Mouse (Mus musculus) left cerebral cortex, adult 18-20 months (tissue): ENCODE results near the gene Troap. TPM values are rescaled to one million over a fixed set of nuclear protein-coding genes. Genes with fewer than 3 reads are reported as not detected.

Experiments used
- DNase-seq, 2 experiments: peaks; one replicate each; pipeline ENCODE4 v3.0.0; 2021 to 2022; ENCODE audit warnings: low spot score in 2 of 2, mixed read lengths in 1 of 2
- long read RNA-seq, 2 experiments: library from polyadenylated mRNA; stranded (forward); transcript quantifications; one replicate each; pipeline ENCODE4 v2.0.0; 2021
- total RNA-seq, 2 experiments: library from RNA; stranded (reverse); gene quantifications; 2 replicates each; pipeline ENCODE4 v1.2.3; 2021

The Troap gene
- total RNA-seq, result not detected
- long read RNA-seq, experiment 1, partial matches to known transcripts, result 0 of 1 reads
- long read RNA-seq, experiment 1, other reads (novel, unspliced or antisense), result 0 of 1 reads
- long read RNA-seq, experiment 2, result 0 reads

DNA sequence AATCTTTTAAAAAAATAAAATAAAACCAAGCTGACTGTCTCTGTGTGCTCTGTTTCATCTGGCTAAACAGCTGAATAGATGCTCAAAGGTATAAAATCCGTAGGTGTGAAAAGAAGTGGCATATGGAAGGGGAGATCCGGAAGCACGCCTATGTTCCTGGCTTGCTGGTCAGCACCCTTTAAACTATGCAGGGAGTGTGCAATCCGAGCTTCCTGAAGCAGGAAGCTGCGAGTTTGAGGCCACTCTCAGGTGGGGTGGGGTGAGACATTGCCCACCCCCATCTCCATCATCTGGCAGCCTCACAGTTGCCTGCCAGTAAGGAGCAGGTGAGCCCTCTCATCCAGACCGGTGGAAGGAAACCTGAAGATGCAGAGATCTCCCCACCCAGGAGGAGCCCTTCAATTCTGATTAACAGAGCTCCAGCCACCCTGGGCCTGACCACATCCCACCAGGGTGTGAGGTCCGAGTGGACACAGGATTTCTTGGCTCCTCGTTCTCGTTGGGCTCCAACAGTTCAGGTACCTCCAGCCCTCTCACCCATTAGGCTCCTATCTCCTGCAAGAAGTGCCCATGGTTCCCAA lies at the start of gene Troap:
TSS of gene Troap (plus strand) at position 557 of the 581 bp plus-strand sequence.
- DNase-seq, result no peak

DNA sequence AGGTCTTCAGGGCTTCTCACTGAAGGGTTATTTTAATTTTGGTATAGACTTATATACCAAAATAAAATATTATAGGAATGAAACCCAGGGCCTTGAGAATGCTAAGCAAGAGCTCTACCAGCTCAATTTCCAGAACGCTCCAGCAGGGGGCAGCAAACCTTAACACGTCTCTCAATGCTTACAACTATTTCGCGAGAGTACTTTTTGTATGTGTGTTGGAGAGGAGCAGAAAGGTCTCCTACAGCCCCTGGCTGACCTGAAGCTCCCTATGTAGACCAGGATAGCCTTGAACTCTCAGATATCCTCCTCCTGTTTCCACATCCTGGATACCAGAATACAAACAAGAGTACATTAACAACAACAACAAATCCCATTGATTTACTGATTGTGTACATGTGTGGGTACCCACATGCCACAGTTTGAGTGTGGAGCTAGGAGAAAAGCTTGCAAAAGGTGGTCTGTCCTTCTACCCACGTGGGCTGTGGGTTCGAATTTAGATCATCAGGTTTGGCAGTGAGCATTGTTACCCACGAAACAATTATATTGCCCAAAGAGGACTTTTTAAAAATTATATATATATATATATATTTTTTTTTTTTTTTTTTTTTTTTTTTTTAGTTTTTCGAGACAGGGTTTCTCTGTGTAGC lies 49.6 kb upstream of the Troap start:
- peak; percentile 72 to 85 for DNase-seq

DNA sequence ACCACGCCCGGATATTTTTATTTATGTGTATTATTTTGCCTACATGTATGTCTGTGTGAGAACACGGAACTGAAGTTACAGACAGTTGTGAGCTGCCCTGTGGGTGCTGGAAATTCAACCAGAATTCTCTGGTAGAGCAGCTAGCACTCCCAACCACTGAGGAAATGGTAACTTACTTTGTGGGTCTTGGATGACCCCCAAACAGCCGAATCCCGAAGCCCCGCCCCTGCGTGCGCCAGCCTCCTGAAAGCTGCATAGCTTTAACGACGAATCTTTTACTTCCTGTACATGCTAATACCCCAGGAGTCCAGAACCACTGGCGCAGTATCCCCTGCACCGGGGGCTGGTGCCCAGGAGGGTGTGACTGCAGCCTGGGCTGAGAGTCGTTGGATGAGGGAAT lies 49.0 kb upstream of the Troap start:
- no peak for DNase-seq

DNA sequence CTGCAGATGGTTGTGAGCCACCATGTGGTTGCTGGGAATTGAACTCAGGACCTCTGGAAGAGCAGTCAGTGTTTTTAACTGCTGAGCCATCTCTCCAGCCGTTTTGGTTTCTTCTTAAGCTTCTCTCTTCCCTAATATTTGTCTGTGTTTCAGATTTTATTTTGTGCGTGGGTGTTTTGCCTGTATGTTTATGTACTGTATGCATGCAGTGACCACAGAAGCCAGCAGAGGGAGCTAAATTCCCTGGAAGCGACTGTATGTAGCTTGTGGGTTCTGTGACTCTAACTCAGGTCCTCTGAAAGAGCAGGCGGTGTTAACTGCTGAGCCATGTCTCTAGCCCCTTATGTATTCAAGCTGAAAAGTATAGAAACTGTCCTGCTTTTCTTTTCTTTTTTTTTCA lies 48.1 kb upstream of the Troap start:
- no peak for DNase-seq

DNA sequence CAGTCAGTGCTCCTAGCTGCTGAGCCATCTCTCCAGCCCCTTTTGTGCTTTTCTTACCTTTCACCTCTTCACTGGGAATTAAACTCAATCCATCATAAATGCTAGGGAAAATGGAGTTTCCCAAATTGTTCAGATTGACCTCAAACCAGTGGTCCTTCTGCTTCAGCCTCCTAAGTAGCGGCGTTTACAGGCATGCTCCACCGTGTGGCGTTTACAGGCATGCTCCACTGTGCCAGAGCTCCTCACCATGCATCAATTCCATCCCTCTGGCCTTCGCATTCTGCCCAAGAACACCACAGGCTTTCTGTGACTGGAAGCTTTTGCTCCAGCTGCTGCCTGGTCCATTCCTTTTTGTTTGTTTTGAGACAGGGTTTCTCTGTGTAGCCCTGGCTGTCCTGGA lies 47.3 kb upstream of the Troap start:
- no peak for DNase-seq

DNA sequence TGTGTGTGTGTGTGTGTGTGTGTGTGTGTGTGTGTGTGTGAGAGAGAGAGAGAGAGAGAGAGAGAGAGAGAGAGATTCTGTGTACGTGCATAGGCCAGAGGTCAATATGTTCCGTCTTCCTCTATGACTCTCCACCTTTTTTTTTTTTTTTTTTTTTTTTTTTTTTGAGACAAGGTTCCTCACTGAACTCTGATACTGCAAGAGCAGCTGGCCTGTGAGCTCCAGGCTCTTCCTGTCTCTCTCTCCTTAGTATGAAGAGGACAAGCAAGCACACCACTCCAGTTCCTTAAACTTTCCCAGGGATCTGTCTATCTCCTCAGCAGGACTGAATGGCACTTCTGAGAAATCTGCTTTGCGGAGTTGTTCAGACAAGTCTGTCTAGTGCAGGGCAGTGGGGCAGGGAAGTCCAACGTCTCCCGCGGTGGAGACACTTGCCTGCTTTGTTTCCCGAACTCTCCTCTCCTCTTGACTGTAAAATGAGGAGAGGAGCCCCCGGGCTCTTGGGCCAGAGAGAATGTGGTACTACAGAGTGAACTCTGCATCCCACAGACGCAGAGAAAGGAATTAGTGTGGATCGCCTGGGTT lies 45.4 kb upstream of the Troap start:
- no peak for DNase-seq

DNA sequence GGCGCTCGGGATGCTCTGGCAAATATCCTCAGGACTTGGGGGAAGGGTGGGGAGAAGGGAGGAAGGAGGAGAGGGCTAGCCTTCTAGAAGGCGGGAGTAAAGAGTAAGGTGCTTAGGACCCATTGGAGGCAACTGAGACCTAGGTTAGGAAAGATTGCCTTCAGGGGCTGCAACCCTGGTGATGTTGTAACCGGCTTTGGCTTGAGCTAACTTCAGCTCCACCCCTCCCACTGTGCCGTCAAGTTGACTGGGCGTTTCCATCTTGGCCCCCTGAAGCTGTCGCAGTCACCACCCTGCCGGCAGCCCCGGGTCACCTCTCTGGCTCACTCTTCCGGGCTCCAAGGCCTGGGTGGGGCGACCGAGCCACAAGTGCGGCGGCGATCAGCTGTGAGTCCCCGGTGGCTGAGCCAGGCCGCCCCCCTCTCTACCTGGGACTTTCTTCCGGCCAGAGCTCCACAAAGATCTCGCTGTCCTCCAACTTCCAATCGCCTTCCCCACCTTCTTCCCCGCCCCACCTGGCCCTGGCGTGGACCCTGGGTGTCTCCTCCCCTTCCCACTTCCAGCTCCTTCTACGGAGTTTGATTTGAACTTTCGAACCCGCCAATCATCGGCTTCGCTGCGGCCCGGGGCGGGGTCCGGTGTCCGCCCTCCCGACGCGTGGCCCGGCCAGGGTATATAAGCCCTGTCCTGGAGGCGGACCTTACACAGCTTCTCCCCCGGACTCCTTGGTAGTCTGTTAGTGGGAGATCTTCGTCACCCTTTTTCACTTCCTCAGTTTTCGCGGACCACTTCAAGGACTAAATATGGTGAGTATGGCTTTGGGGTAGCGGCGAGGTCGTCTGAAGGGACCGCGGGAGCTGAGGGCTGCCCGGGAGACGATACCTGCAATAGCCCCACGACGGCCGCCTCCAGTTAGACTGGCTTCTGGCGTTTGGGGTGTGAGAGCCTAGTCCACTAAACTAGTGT lies 44.5 kb upstream of the Troap start, which contains the start of gene Tuba1c:
TSS of gene Tuba1c (plus strand) at position 273 of the 966 bp plus-strand sequence.
- no peak for DNase-seq

DNA sequence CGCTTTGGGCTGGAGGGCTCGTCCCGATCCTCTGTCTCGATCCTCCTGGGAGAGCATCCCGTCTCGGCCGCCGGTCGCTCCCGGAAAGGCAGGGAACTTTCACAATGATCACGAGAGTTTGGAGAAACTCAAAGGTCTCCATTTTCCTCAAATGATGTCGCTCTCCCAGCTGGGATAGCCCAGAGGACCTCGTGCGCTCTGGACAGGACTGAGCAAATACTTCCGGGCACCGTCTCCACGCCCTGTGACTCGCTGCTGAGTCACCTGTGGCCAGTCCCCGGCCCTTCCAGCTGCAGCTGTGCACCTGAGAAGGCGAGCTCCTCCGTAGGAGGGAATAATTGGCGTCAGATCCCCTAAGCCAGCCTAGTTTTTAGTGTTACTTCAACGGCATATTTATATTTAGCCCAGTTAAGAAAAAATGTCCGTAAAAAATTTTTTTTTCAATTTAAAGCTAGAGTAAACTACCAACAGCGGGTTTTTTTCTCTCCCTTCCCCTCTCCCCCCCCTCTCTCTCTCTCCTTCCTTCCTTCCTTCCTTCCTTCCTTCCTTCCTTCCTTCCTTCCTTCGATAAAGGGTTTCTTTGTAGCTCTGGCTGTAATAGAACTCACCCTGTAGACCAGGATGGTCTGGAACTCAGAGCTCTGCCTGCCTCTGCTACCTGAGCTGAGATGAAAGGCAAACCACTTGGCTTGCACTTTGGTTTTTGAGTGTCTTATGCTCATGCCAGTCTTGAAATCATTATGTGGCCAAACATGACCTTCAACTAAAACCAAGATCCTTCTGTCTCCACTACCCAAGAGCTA lies 43.6 kb upstream of the Troap start:
- DNase-seq, result no peak

DNA sequence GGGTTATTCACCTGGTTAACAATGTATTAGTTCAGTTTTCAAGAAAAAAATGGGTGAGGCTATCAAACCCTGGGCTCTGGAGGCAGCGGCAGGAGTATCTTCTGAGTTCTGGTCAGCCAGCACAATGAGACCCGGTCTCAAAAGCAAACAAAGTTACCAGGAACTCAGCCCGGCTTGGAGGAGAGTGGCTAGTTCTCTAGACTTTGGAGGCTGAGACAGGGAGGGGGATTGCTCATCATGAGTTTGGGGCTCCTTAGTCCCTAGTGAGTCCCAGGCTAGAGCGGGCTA lies 43.0 kb upstream of the Troap start:
- no peak for DNase-seq

DNA sequence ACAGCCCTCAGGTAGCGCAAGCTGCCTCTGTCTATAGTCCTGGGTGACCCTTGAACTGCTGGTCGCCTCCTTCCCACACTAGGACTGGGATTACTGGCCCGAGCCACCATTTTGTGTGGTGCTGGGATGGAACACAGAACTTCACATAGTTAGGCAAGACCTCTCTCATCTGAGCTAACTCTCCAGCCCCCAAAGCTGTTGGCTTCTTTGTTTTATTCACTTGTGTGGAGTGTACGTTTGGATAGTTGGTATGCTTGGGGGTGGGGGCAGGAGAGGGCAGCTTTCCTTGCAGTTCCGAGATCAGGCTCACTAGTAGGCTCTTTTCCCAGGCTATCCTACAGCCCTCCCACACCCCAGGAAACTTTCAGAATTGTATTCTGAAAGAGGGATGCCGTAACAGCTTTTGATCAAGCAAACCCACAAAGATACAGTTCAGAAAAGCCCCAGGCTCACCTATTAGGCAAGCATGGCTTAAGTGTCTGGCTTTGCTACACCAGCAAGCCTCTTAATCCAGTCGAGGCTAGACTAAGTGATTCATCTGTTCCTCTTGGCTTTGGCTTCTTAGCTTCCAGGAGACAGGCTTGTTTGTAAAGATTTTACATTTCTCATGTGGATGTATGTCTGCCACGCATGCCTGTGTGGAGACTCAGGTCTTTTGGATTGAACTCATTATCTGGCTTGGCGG lies 42.2 kb upstream of the Troap start:
- DNase-seq, result no peak

DNA sequence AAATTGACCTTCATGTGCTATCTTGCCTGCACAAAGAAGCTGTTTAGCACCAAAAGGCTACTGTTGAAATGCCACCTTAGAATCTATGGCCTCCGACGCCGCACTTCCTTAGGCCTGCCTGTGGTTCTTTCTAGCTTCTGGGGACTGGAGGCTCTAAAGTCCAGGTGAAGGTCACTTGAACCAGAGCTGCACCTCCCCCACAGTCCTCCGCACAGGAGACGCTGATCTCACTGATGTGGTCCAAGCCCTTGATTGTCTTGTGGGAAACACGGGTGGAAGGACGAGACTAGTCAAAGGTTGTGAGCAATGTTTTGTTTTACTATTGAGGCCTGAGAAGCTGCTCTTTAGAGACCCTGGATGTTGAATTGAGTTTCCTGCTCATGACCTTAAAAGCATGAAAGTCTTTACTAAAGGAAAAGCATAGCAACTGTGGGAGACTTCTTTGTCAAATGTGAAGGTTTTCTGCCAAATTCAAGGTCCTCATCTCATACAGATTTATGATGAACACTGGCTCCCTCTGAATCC lies 41.6 kb upstream of the Troap start:
- no peak for DNase-seq

DNA sequence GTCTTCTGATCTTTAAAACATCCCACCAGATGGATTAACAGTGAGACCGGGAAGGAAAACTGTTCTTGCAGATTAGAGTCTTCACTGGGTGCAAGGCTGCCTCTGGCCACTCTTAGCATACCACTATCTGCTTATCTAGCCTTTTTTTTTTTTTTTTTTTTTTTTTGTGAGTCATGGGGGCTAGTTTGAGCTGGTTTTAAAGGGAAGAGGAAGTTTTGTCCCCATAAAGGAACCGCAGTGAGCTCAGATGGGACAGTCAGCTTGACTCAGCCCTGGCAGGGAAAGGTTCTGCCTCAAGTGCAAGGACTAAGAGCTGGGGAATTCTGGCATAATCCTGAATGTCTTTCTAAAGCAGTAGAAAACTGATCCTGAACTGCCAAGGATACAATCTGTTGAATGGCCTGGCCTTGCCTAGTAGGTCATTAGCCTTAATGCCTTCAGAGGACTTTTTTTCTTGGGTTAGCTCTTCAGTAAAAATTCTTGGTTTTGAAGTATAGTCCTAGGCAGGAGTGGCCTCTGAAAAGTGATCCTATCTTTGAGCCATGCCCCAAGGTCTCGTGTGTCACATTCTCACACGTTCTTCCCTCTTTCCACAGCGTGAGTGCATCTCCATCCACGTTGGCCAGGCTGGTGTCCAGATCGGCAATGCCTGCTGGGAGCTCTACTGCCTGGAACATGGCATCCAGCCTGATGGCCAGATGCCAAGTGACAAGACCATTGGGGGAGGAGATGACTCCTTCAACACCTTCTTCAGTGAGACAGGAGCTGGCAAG lies 40.7 kb upstream of the Troap start:
- DNase-seq, result no peak

DNA sequence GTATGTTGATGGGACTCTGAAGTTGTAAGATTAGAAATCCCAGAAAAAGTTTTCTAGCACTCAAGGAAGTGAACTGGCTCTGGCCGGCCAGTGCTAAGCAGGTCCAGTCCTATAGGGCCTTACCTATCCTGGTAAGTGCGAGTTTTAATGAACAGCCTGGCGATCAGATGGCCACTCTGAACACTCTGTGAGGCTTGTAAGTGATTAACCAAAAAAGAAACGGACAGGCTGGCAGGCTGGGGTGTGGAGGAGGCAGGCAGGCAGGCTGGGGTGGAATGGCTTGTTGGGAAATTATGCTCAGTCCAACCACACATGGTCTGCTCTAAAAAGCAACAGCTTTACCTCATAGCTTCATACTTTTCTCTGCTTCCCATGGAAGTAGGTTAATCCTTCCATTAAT lies 38.9 kb upstream of the Troap start:
- DNase-seq, result peak in 1 of 2 experiments; percentile 46

DNA sequence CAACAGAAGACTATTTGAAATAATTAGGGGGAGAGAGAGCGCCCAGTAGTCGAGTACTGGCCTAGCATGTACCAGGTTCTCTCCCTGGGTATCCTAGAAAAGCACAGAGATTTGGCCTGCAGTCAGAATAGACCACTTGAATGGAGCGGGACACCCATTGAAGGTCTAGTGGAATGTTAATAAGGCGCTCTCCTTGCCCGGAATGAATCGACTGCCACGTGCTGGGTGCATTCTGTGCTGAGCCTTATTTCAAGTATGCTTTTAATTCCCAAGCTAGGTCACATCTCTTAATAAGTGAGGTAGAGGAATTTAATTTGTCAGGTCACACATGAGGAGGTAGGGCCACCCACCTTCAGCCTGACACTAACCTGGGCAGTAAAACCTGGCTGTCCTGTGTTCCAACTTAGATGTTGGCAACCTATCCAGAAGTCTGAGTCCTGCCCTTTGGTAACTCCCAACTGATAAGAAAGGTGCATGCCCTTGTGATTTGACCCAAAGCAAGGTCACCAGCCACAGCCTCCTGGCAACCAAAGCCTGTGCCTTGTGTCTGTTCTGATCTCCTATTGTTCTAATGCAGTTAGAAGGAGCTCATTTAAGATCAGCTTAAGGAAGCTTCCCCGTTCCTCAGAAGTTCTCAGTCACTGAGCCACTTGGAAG lies 38.0 kb upstream of the Troap start:
- DNase-seq, result no peak

DNA sequence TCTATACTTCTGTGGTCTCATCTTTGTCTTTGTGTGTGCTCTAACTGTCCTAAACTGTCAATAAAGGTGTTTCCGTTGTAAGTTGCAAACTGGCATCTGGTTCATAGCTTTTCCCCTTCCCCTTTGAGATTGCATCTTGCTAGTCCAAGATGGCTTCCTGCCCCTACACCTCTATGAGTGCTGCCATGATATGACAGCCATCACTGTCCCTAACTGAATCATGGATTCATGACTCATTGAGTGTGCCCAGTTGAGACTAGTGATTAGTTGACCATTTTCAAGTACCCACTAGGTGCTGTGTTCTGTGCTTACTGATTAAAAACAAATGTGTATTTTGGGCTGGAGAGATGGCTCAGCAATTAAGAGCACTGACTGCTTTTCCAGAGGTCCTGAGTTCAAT lies 36.4 kb upstream of the Troap start:
- DNase-seq, result no peak

DNA sequence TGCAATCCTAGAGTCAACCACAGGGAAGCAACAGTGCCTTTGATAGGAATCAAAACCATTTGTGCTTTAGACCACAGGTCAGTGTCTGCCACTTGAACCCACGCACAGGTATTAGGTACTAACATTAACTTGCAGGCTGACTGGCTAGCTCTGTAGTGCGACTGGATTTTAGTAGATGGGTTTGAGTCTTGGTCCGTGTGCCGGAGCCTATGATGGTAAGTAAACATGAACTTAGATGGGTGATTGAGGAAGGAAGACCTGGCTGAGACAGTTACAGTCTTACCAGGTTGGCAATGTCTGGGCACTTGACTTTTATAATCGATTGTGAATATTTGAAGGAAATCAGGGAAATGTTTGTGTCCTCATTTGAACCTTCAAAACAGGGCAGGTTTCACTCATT lies 35.6 kb upstream of the Troap start:
- no peak for DNase-seq

DNA sequence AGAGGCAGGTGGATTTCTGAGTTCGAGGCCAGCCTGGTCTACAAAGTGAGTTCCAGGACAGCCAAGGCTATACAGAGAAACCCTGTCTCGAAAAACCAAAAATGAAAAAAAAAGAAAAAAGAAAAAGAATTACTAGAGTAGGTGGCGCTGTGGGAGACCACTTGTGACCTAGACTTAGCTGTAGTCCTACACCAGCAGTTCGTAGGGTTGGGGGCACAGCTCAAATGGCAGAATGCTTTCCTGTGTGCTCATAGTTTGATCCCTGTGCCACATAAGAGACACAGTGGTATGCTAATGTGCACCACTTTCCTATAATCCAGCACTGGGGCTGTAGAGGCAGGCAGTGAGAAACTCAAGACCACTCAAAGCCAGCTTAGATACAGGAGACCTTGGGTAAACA lies 35.1 kb upstream of the Troap start:
- DNase-seq, result no peak

DNA sequence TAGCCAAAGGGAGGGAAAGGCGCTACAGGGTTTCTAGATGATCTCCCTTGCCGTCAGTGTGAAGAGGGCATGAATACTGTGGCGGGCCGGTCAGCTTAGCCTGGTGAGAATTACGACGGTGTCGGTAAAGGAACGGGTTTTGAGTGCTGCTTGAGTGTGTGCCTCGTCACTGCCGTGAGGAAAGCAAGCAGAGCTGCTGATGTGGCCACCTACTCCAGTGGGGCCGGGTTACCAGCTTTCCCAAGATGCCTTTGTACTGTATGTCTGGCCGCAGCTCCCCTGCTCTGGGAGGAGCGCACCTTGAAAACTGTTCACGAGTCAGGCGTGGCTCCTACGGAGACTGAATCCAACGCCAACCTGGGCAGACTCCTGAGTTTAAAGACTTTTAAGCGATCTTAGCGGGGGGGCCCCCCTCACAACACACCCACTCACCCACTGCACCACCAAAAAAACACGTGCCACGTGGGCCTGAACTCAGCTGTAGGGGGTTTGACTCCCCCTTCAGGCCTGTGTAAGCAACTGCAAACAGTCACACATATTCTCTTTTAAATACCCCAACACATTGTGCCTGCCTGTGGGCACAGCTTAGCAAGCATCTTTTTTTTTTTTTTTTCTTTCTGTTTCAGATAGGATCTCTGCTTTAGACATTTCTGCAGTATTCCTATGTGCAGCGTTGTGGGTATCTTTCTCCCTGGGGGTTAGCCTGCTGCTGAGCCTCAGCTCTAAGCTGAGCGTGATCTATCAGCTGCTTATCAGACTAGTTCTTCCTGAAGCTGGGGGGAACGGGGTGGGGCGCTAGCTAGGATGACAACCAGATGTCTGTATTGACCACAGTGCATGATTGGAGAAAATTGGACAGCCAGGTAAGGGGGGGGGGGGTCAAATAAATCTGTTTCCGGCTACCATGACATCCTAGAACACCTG lies 34.1 kb upstream of the Troap start:
- DNase-seq, result no peak
